24 mouse cellular contexts compared by ENCODE assay signal in the genomic region with DNA sequence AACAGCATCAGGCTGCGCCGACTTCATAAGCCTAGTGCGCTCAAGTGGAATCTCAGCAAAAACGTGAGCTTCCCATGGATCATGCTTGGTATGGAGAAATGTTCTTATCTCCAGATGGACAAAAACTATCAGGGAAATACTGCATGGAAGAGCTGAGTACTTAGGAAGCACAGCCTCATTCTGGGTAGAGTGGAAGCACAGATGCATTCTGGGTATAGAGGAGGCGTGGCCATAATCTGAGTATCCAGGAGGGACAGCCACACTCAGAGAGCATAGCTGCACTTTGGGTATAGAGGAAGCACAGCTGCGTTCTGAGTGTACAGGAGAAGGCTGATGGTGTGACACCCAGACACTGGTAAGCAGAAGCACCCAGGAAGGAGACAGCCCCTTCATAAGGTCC. TPM values are rescaled to one million over a fixed set of nuclear protein-coding genes. Genes with fewer than 3 reads are reported as not detected.
A peak's percentile ranks its signal among the peaks of the same experiment; 100 is the strongest.
DNase-seq lines count a peak whose midpoint lies in the region; ATAC-seq lines count a peak whose summit lies in the region.
"Had no signal": no experiment of that assay in that cellular context is flagged by ENCODE, and none has a peak within 500 bp of the region (broad histone marks: within the 10 kb centered on the region; RNA-seq: fewer than 3 reads in every experiment).

No protein-coding gene starts in this region.

- 0 out of 2 replicates have a peak, but pooled peaks have one; percentile 27 for ATAC-seq in liver, embryonic 12.5 days
- 0 out of 2 replicates have a peak, but pooled peaks have one; percentile 22 for ATAC-seq in liver, embryonic 13.5 days (ENCODE audit: low read depth)
- ATAC-seq: forebrain, embryonic 16.5 days had no signal

- no peak overlapping the region for H3K27ac ChIP-seq in liver, embryonic 12.5 days
- no peak overlapping the region for H3K27ac ChIP-seq in liver, embryonic 13.5 days
- H3K27ac ChIP-seq: heart, embryonic 15.5 days; hindbrain, embryonic 12.5 days; macrophage; midbrain, embryonic 10.5 days; neural tube, embryonic 13.5 days had no signal

- H3K4me3 ChIP-seq in liver, embryonic 12.5 days, result no peak overlapping the region
- no peak overlapping the region for H3K4me3 ChIP-seq in liver, embryonic 13.5 days (replicated peaks)
- H3K4me3 ChIP-seq: erythroblast, embryonic 14.5 days; heart, embryonic 15.5 days; hindbrain, embryonic 12.5 days; midbrain, embryonic 10.5 days; myocyte; neural tube, embryonic 13.5 days had no signal

- H3K9me3 ChIP-seq in liver, embryonic 12.5 days (replicated peaks), result no peaks in the 10 kb centered on the region
- H3K9me3 ChIP-seq in liver, embryonic 13.5 days (replicated peaks), result no peaks in the 10 kb centered on the region
- H3K9me3 ChIP-seq: heart, embryonic 15.5 days; hindbrain, embryonic 12.5 days; midbrain, embryonic 10.5 days; neural tube, embryonic 13.5 days had no signal

- H3K9ac ChIP-seq in liver, embryonic 12.5 days, result no peak overlapping the region
- H3K9ac ChIP-seq in liver, embryonic 13.5 days, result no peak overlapping the region
- H3K9ac ChIP-seq: heart, embryonic 15.5 days; hindbrain, embryonic 12.5 days; neural tube, embryonic 13.5 days had no signal

- H3K4me1 ChIP-seq in liver, embryonic 12.5 days, result peaks cover 4% of the 10 kb centered on the region
- peaks cover 8% of the 10 kb centered on the region; the same call in 1 of the 2 replicates for H3K4me1 ChIP-seq in liver, embryonic 13.5 days (replicated peaks)
- H3K4me1 ChIP-seq: heart, embryonic 15.5 days; hindbrain, embryonic 12.5 days; midbrain, embryonic 10.5 days; neural tube, embryonic 13.5 days had no signal

- no peaks in the 10 kb centered on the region for H3K27me3 ChIP-seq in liver, embryonic 12.5 days (replicated peaks)
- no peaks in the 10 kb centered on the region for H3K27me3 ChIP-seq in liver, embryonic 13.5 days
- H3K27me3 ChIP-seq: heart, embryonic 15.5 days; hindbrain, embryonic 12.5 days; neural tube, embryonic 13.5 days had no signal

- DNase-seq in liver (no peak), R1 (ENCODE audit: low read depth, low spot score) (peak; percentile 71)
- no peak for DNase-seq in liver, embryonic 13.5 days
- no peak for DNase-seq in frontal cortex, adult 2 months (ENCODE audit: extremely low spot score in 1 of 2, low spot score in 1 of 2)
- DNase-seq in cerebellum, adult 8-10 months, result no peak
- DNase-seq: adrenal gland, postnatal 14 days; B cell, adult 2 months; cerebellum, adult 11 months; cerebellum, adult 9-11 months; gastrocnemius, postnatal 10 days; kidney, adult 18-20 months; kidney, postnatal 36 days; left cerebral cortex, postnatal 4 days; right cerebral cortex, postnatal 14 days; thymus, postnatal 4 days had no signal

- H3K36me3 ChIP-seq in liver, embryonic 12.5 days, result peaks cover 36% of the 10 kb centered on the region
- H3K36me3 ChIP-seq in liver, embryonic 13.5 days, result peaks cover 26% of the 10 kb centered on the region

- WGBS in liver, embryonic 12.5 days (ENCODE audit: insufficient replicate concordance), result 80% methylated on average over 6 of the region's 6 CpGs
- WGBS in liver, embryonic 13.5 days (ENCODE audit: insufficient replicate concordance), result 75% methylated on average over 6 of the region's 6 CpGs

- H3K4me2 ChIP-seq in liver, embryonic 12.5 days, result no peak overlapping the region
- H3K4me2 ChIP-seq in liver, embryonic 13.5 days, result no peak overlapping the region
- H3K4me2 ChIP-seq: heart, embryonic 15.5 days; hindbrain, embryonic 12.5 days; neural tube, embryonic 13.5 days had no signal

RNA-seq across cellular contexts. Expression of gene Alg12, which starts 16.8 kb away (rescaled TPM):
- polyA plus RNA-seq in liver, embryonic 12.5 days (2016; fragmentation: Nextera tagmentation; extraction: Ambion mirVana), result 6.9 and 7.6 TPM in 2 replicates
- polyA plus RNA-seq in liver, embryonic 13.5 days (2015; fragmentation: Nextera tagmentation; extraction: Ambion mirVana), result 5.6 and 6.3 TPM in 2 replicates
- polyA plus RNA-seq in frontal cortex, adult 2 months (2012; rRNA removed), result 15.3 and 15.7 TPM in 2 replicates

RNA-seq across cellular contexts. Expression of gene Creld2, which starts 17.1 kb away (rescaled TPM):
- polyA plus RNA-seq in liver, embryonic 12.5 days (2016; fragmentation: Nextera tagmentation; extraction: Ambion mirVana), result 61.1 and 68.6 TPM in 2 replicates
- polyA plus RNA-seq in liver, embryonic 13.5 days (2015; fragmentation: Nextera tagmentation; extraction: Ambion mirVana), result 49.6 and 55.4 TPM in 2 replicates
- 24.1 and 31.2 TPM in 2 replicates for polyA plus RNA-seq in frontal cortex, adult 2 months (2012; rRNA removed)

RNA-seq across cellular contexts. Expression of gene Zbed4, which starts 50.9 kb away (rescaled TPM):
- 16.5 and 17.6 TPM in 2 replicates for polyA plus RNA-seq in liver, embryonic 12.5 days (2016; fragmentation: Nextera tagmentation; extraction: Ambion mirVana)
- 10.5 and 13.3 TPM in 2 replicates for polyA plus RNA-seq in liver, embryonic 13.5 days (2015; fragmentation: Nextera tagmentation; extraction: Ambion mirVana)
- polyA plus RNA-seq in frontal cortex, adult 2 months (2012; rRNA removed), result 6.3 and 6.4 TPM in 2 replicates

RNA-seq across cellular contexts. Expression of gene Pim3, which starts 59.6 kb away (rescaled TPM):
- 22.5 and 23.5 TPM in 2 replicates for polyA plus RNA-seq in liver, embryonic 12.5 days (2016; fragmentation: Nextera tagmentation; extraction: Ambion mirVana)
- polyA plus RNA-seq in liver, embryonic 13.5 days (2015; fragmentation: Nextera tagmentation; extraction: Ambion mirVana), result 13.8 and 15.1 TPM in 2 replicates
- 13.6 and 22.2 TPM in 2 replicates for polyA plus RNA-seq in frontal cortex, adult 2 months (2012; rRNA removed)
